Mouse (Mus musculus) G1E-ER4 (cell line): ENCODE measurements around the gene Gm42372. TPM values are rescaled to one million over a fixed set of nuclear protein-coding genes. Genes with fewer than 3 reads are reported as not detected.

Source experiments
- GATA1 ChIP-seq: IDR thresholded peaks from one replicate; pipeline ENCODE4 v1.8.0; 2012; ENCODE audit warnings: low read length, inconsistent platforms
- polyA plus RNA-seq: library from polyadenylated mRNA; stranded (reverse); fragments of >175 nt; gene quantifications from 2 replicates; pipeline ENCODE4 v1.2.3, GENCODE M21; 2012

Gm42372 gene
- polyA plus RNA-seq, 1 experiment = not detected

GRCm38 (mm10) chr7:17015381-17015780 lies 32.5 kb downstream of the Gm42372 start:
- TF ChIP-seq GATA1 = no peak

GRCm38 (mm10) chr7:17017036-17017435 lies 34.1 kb downstream of the Gm42372 start:
- no peak for TF ChIP-seq GATA1

GRCm38 (mm10) chr7:17017921-17018320 lies 35.0 kb downstream of the Gm42372 start:
- no peak for TF ChIP-seq GATA1

- no peak for TF ChIP-seq GATA1
These were observed 36.7 kb downstream of the Gm42372 start for GRCm38 (mm10) chr7:17019426-17020166.

GRCm38 (mm10) chr7:17022176-17022575 lies 39.3 kb downstream of the Gm42372 start:
- TF ChIP-seq GATA1 = no peak

GRCm38 (mm10) chr7:17023701-17024100 lies 40.8 kb downstream of the Gm42372 start:
- no peak for TF ChIP-seq GATA1

- no peak for TF ChIP-seq GATA1
These were observed 41.3 kb downstream of the Gm42372 start for GRCm38 (mm10) chr7:17024141-17024540.

- no peak for TF ChIP-seq GATA1
These were observed 42.1 kb downstream of the Gm42372 start for GRCm38 (mm10) chr7:17024814-17025504.

- TF ChIP-seq GATA1 = no peak
These were observed 42.6 kb downstream of the Gm42372 start for GRCm38 (mm10) chr7:17025505-17025894.

- no peak for TF ChIP-seq GATA1
These were observed 43.2 kb downstream of the Gm42372 start for GRCm38 (mm10) chr7:17025896-17026622.

- TF ChIP-seq GATA1 = no peak
These were observed 44.1 kb downstream of the Gm42372 start for GRCm38 (mm10) chr7:17026710-17027587.

GRCm38 (mm10) chr7:17027588-17028343 lies 44.9 kb downstream of the Gm42372 start, which contains the start of gene Ppp5c:
Gene Ppp5c, minus strand, starts transcription at chr7:17027924.
- TF ChIP-seq GATA1 = no peak

- no peak for TF ChIP-seq GATA1
These were observed 46.0 kb downstream of the Gm42372 start for GRCm38 (mm10) chr7:17028923-17029322.

- no peak for TF ChIP-seq GATA1
These were observed 47.4 kb downstream of the Gm42372 start for GRCm38 (mm10) chr7:17030239-17030638.

Other genes with a start within 250 kb of the Gm42372 start
- gene Ap2s1, start 244.7 kb upstream of the Gm42372 start, polyA plus RNA-seq = 642 and 939 TPM in 2 replicates
- gene Slc1a5, start 201.7 kb upstream of the Gm42372 start, polyA plus RNA-seq = 19.9 and 22.4 TPM in 2 replicates
- gene Strn4, start 167.2 kb upstream of the Gm42372 start, polyA plus RNA-seq = 136 and 156 TPM in 2 replicates
- gene Fkrp, start 166.4 kb upstream of the Gm42372 start, polyA plus RNA-seq = 49.0 and 51.5 TPM in 2 replicates
- 16.1 and 29.6 TPM in 2 replicates for gene Prkd2, start 140.2 kb upstream of the Gm42372 start, polyA plus RNA-seq
- gene Dact3, start 107.8 kb upstream of the Gm42372 start, polyA plus RNA-seq = 0.23 and 0.45 TPM in 2 replicates
- gene Gng8, start 91.3 kb upstream of the Gm42372 start, polyA plus RNA-seq = not detected in 2 replicates
- gene Ptgir, start 76.6 kb upstream of the Gm42372 start, polyA plus RNA-seq = 1.4 and 1.7 TPM in 2 replicates
- gene Calm3, start 59.0 kb upstream of the Gm42372 start, polyA plus RNA-seq = 1,990 and 2,185 TPM in 2 replicates
- not detected in 2 replicates for gene Pnmal2, start 38.4 kb upstream of the Gm42372 start, polyA plus RNA-seq
- not detected in 2 replicates for gene Pnmal1, start 23.4 kb upstream of the Gm42372 start, polyA plus RNA-seq
- 5.6 and 6.8 TPM in 2 replicates for gene Ccdc8, start 9.6 kb downstream of the Gm42372 start, polyA plus RNA-seq
- gene Ppp5c, start 44.8 kb downstream of the Gm42372 start, polyA plus RNA-seq = 155 and 165 TPM in 2 replicates
- gene Hif3a, start 79.3 kb downstream of the Gm42372 start, polyA plus RNA-seq = 177 and 202 TPM in 2 replicates
- gene Psg16, start 91.0 kb downstream of the Gm42372 start, polyA plus RNA-seq = not detected in 2 replicates
- gene Ceacam3, start 167.2 kb downstream of the Gm42372 start, polyA plus RNA-seq = not detected in 2 replicates
- gene Psg29, start 220.4 kb downstream of the Gm42372 start, polyA plus RNA-seq = not detected in 2 replicates